Mouse (Mus musculus) B cell, adult 67 days (primary cell): ENCODE results near the gene Zdhhc8. TPM values are rescaled to one million over a fixed set of nuclear protein-coding genes. Genes with fewer than 3 reads are reported as not detected.

ENCODE experiments used
- total RNA-seq, 2 experiments: library from RNA; stranded (reverse); gene quantifications; 4 replicates each; pipeline ENCODE4 v1.2.4; 2023

The Zdhhc8 gene
- total RNA-seq, result 10 to 100 TPM; 21.9 to 29.2 TPM

GRCm38 (mm10) chr16:18234671-18235388, at the start of gene Zdhhc8:
Zdhhc8 (minus strand) TSS chr16:18235136.

GRCm38 (mm10) chr16:18258221-18258620, 23.3 kb upstream of the Zdhhc8 start, which contains the start of gene Gm49776:
Gm49776 (minus strand) TSS chr16:18258321.

GRCm38 (mm10) chr16:18248433-18249363, 13.8 kb upstream of the Zdhhc8 start, which contains the start of the genes Trmt2a and Ranbp1:
Trmt2a (plus strand) TSS chr16:18248679.
Ranbp1 (minus strand) TSS chr16:18248732.

GRCm38 (mm10) chr16:18217579-18217978, 17.4 kb downstream of the Zdhhc8 start, which contains the start of gene Ccdc188:
Ccdc188 (plus strand) TSS chr16:18217879.

Other genes starting within 250 kb of the Zdhhc8 start
- gene Dgcr6, start 182.3 kb downstream of the Zdhhc8 start, total RNA-seq, result 10 to 100 TPM; 16.0 to 19.9 TPM
- gene Prodh, start 144.9 kb downstream of the Zdhhc8 start, total RNA-seq, result 10 to 100 TPM in 1 of 2 experiments, 1 to 10 TPM in 1; 8.1 to 13.0 TPM
- gene Rtn4r, start 107.5 kb downstream of the Zdhhc8 start, total RNA-seq, result not detected
- not detected for gene Ccdc188, start 17.3 kb downstream of the Zdhhc8 start, total RNA-seq
- 100 to 1,000 TPM; 180 to 183 TPM for gene Trmt2a, start 13.5 kb upstream of the Zdhhc8 start, total RNA-seq
- gene Ranbp1, start 13.6 kb upstream of the Zdhhc8 start, total RNA-seq, result 10 to 100 TPM; 98.5 TPM
- not detected for gene Gm49776, start 23.2 kb upstream of the Zdhhc8 start, total RNA-seq
- 10 to 100 TPM; 47.0 to 55.8 TPM for gene Dgcr8, start 54.1 kb upstream of the Zdhhc8 start, total RNA-seq
- gene Tango2, start 113.0 kb upstream of the Zdhhc8 start, total RNA-seq, result 10 to 100 TPM; 36.4 to 44.9 TPM
- 1 to 10 TPM; 5.3 to 7.1 TPM for gene Arvcf, start 113.0 kb upstream of the Zdhhc8 start, total RNA-seq
- 10 to 100 TPM; 15.9 to 16.8 TPM for gene Txnrd2, start 191.2 kb upstream of the Zdhhc8 start, total RNA-seq
- gene Comt, start 191.7 kb upstream of the Zdhhc8 start, total RNA-seq, result 10 to 100 TPM; 17.4 to 19.5 TPM